Mouse (Mus musculus): ENCODE measurements around the gene Gm4631.
"Not testable (repeated sequence)": the region's sequence is repeated elsewhere in the genome, so short reads cannot be mapped to it uniquely, and the experiment has no call there.

- TF ChIP-seq CTCF (conservative IDR thresholded peaks at IDR 0.05; ENCODE audit: insufficient read depth, insufficient read length, low read depth, low read length); POLR2A (IDR thresholded peaks at IDR 0.05; ENCODE audit: low read depth, low read length): not testable (repeated sequence)
These were observed 63.2 kb downstream of the Gm4631 start, which contains the start of gene Gm14440 for GRCm38 (mm10) chr2:175274825-175275224.

Measured in kidney, adult 2 months (tissue).